Mouse (Mus musculus): ENCODE measurements at regions not wholly inside any gene's neighbourhood (a gene's known extent, or its start where the extent isn't known, plus 50 kb on each side); places are given as distances from the start of the nearest gene placed in this dataset.
"Not testable (repeated sequence)": the region's sequence is repeated elsewhere in the genome, so short reads cannot be mapped to it uniquely, and the experiment has no call there.

DNA sequence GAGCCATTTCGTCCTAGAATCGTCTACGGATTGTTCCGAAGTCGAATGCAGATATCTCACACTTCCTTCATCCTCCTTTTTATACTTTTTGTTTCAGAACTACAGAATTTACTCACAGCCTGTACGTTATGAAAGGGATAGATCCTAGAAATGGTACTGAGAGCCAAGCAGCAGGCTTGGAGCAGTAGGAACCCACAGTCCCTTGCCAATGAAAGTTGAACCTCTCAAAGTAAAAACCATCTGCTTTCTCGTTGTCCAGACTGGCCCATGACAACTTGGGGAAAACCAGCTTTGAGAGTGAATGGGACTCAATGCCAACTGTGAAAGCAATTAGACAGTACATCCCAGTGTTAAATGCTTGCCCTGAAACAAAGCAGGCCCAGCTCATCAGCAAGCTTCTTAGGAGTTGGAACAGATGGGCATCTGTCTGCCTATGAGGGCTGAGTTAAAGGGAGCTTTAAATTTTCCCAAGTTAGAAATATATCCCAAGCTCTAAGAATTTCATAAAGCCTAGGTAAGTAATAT lies 279.9 kb upstream of the Sfrp2 start:
- no peak overlapping the region for H3K4me3 ChIP-seq (ENCODE audit: insufficient read depth, low read length)
- no peak overlapping the region for H3K27ac ChIP-seq (ENCODE audit: insufficient read depth, low read length)
- TF ChIP-seq CTCF (IDR thresholded peaks at IDR 0.05; ENCODE audit: extremely low read depth, insufficient read depth, low read length) (no peak), POLR2A (IDR thresholded peaks at IDR 0.05; ENCODE audit: extremely low read depth, insufficient read depth, low read length) (no peak)
- no peaks in the 10 kb centered on the region for H3K4me1 ChIP-seq (ENCODE audit: control insufficient read depth, insufficient read depth, low read length)

DNA sequence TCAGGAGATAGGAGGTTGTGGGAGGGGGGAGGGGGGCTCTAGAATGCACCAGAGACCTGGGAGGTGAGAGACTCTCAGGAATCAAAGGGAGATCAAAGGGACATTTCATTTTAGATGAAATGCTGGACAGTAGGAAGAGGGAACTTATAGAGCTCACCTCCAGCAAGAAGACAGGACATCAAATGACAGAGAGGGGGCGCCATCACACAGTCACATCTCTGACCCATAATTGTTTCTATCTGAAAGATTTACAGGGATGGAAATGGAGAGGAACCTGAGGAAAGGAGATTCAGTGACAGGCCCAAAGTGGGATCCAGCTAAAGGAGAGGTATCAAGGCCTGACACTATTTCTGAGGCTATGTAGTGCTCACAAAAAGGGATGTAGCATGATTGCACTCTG lies 270.5 kb upstream of the Sfrp2 start:
- Histone ChIP-seq H3K4me1 (ENCODE audit: control insufficient read depth, insufficient read depth, low read length) (no peaks in the 10 kb centered on the region), H3K4me3 (ENCODE audit: insufficient read depth, low read length) (no peak overlapping the region), H3K27ac (ENCODE audit: insufficient read depth, low read length) (no peak overlapping the region)
- TF ChIP-seq POLR2A (IDR thresholded peaks at IDR 0.05; ENCODE audit: extremely low read depth, insufficient read depth, low read length) (no peak), CTCF (IDR thresholded peaks at IDR 0.05; ENCODE audit: extremely low read depth, insufficient read depth, low read length) (peak; percentile 9; the same call in 1 of the 2 replicates)

GRCm38 (mm10) chr3:83503901-83504300 lies 262.2 kb upstream of the Sfrp2 start:
- TF ChIP-seq CTCF (IDR thresholded peaks at IDR 0.05; ENCODE audit: extremely low read depth, insufficient read depth, low read length) (no peak), POLR2A (IDR thresholded peaks at IDR 0.05; ENCODE audit: extremely low read depth, insufficient read depth, low read length) (no peak)
- no peaks in the 10 kb centered on the region for H3K4me1 ChIP-seq (ENCODE audit: control insufficient read depth, insufficient read depth, low read length)
- no peak overlapping the region for H3K27ac ChIP-seq (ENCODE audit: insufficient read depth, low read length)
- H3K4me3 ChIP-seq (ENCODE audit: insufficient read depth, low read length) = no peak overlapping the region

DNA sequence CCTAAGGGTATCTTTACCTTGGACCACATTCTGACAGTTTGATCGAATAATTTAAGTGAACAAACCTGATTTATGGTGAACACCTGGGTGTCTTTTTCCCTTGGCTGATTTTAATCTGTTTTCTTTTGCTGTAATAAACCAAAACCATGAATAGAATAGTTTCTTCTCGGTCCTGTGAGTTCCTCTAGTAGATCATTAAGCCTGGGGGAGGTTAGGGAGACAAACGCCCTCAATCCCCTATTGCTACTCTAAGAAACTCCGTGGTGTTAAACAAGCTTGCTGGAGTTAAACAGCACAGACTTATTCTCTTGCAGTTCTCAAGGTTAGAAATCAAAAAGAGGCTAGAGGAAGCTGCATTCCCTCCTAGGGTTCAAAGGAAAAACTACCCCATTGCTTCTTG lies 249.5 kb upstream of the Sfrp2 start:
- no peaks in the 10 kb centered on the region for H3K4me1 ChIP-seq (ENCODE audit: control insufficient read depth, insufficient read depth, low read length)
- no peak overlapping the region for H3K4me3 ChIP-seq (ENCODE audit: insufficient read depth, low read length)
- H3K27ac ChIP-seq (ENCODE audit: insufficient read depth, low read length) = no peak overlapping the region
- no peak for TF ChIP-seq POLR2A (IDR thresholded peaks at IDR 0.05; ENCODE audit: extremely low read depth, insufficient read depth, low read length)
- TF ChIP-seq CTCF (IDR thresholded peaks at IDR 0.05; ENCODE audit: extremely low read depth, insufficient read depth, low read length) = no peak

GRCm38 (mm10) chr3:83517914-83518635 lies 248.0 kb upstream of the Sfrp2 start:
- TF ChIP-seq POLR2A (IDR thresholded peaks at IDR 0.05; ENCODE audit: extremely low read depth, insufficient read depth, low read length) = no peak
- TF ChIP-seq CTCF (IDR thresholded peaks at IDR 0.05; ENCODE audit: extremely low read depth, insufficient read depth, low read length) = no peak
- Histone ChIP-seq H3K4me1 (ENCODE audit: control insufficient read depth, insufficient read depth, low read length) (no peaks in the 10 kb centered on the region), H3K27ac (ENCODE audit: insufficient read depth, low read length) (no peak overlapping the region), H3K4me3 (ENCODE audit: insufficient read depth, low read length) (no peak overlapping the region)

DNA sequence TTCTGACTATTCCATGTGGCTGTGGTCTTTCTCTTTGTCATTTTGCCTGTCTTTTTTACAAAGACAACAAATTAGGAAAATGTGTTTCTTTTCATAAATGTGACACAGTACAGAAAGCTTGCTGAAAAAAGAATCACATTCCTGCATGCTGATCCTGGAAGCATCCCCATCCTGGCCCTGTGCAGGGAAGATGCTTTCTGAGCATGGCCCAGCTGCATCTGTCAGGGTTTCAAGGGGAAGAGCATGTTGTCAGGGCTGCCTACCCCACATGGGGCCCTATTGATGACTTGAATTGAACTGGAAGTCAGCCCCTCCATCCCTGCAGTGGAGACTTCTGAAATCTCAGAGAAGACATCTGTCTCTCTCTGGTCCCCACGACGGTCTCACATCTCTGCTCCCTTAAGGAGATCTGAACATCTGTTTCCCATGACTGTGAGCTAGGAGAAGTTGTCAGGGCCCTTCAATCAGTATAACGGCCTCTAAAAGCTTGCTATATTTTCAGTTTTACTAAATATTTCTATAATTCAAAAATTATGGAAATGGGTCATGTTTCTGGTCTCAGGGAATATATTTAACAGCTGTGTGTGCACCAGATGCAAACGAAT lies 235.8 kb upstream of the Sfrp2 start:
- Histone ChIP-seq H3K27ac (ENCODE audit: insufficient read depth, low read length) (no peak overlapping the region), H3K4me3 (ENCODE audit: insufficient read depth, low read length) (no peak overlapping the region), H3K4me1 (ENCODE audit: control insufficient read depth, insufficient read depth, low read length) (no peaks in the 10 kb centered on the region)
- TF ChIP-seq POLR2A (IDR thresholded peaks at IDR 0.05; ENCODE audit: extremely low read depth, insufficient read depth, low read length) = no peak

DNA sequence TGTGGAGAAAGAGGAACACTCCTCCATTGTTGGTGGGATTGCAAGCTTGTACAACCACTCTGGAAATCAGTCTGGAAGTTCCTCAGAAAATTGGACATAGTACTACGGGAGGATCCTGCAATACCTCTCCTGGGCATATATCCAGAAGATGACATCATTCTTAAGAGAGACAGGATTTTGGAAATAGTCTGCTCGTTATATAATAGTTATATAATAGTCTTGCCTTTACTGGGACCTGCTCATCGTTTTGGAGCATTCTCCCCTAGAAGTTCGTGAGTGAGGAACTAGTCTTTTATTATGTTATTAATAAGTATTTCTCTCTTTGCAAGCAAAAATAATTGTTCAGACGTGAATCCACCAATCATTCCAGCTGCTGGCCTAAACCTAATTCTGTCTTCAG lies 229.5 kb upstream of the Sfrp2 start:
- H3K27ac ChIP-seq (ENCODE audit: insufficient read depth, low read length); H3K4me3 ChIP-seq (ENCODE audit: insufficient read depth, low read length); H3K4me1 ChIP-seq (ENCODE audit: control insufficient read depth, insufficient read depth, low read length): not testable (repeated sequence)

DNA sequence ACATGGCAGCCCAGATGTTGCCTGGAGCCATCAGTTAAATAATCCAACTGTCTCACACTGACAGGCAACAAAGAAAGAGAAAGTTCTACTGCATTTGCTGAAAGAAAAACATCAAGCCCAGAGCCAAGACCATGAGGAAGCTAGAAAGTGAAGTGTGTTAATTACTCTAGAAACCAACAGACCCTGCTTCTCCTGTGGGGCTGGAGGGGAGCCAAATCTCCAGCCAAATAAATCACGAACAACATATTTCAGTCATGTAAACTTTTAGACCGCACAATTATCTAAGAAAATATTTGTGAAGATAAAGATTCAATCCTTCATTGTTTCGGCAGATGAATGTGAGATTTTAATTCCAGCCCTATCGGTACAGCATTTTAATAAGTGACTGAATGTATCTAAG lies 228.9 kb upstream of the Sfrp2 start:
- no peak for TF ChIP-seq POLR2A (IDR thresholded peaks at IDR 0.05; ENCODE audit: extremely low read depth, insufficient read depth, low read length)
- no peak for TF ChIP-seq CTCF (IDR thresholded peaks at IDR 0.05; ENCODE audit: extremely low read depth, insufficient read depth, low read length)
- Histone ChIP-seq H3K4me1 (ENCODE audit: control insufficient read depth, insufficient read depth, low read length) (no peaks in the 10 kb centered on the region), H3K4me3 (ENCODE audit: insufficient read depth, low read length) (no peak overlapping the region), H3K27ac (ENCODE audit: insufficient read depth, low read length) (no peak overlapping the region)

- Histone ChIP-seq H3K27ac (ENCODE audit: insufficient read depth, low read length) (no peak overlapping the region), H3K4me3 (ENCODE audit: insufficient read depth, low read length) (no peak overlapping the region), H3K4me1 (ENCODE audit: control insufficient read depth, insufficient read depth, low read length) (no peaks in the 10 kb centered on the region)
- no peak for TF ChIP-seq POLR2A (IDR thresholded peaks at IDR 0.05; ENCODE audit: extremely low read depth, insufficient read depth, low read length)
- TF ChIP-seq CTCF (IDR thresholded peaks at IDR 0.05; ENCODE audit: extremely low read depth, insufficient read depth, low read length) = no peak
These were observed 228.4 kb upstream of the Sfrp2 start for GRCm38 (mm10) chr3:83537711-83538110.

DNA sequence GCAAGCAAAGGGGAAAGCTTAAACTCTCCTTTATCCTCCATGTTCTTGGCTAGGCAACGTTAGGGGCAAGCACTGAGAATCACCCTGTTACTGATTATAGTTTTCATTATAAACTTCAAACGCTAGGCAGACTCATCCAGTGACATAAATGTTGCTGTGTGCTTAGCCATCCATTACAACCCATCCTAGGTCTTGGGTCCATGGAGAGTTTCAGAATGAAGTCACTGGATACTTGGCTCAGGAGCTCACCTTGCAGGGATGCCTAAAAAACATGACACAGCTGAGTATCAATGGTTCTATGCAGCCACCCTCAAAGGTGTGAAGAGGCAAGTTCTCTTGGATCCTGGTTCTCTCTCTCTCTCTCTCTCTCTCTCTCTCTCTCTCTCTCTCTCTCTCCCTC lies 227.2 kb upstream of the Sfrp2 start:
- H3K4me1 ChIP-seq (ENCODE audit: control insufficient read depth, insufficient read depth, low read length) = no peaks in the 10 kb centered on the region
- no peak overlapping the region for H3K27ac ChIP-seq (ENCODE audit: insufficient read depth, low read length)
- H3K4me3 ChIP-seq (ENCODE audit: insufficient read depth, low read length) = no peak overlapping the region
- TF ChIP-seq POLR2A (IDR thresholded peaks at IDR 0.05; ENCODE audit: extremely low read depth, insufficient read depth, low read length) = no peak
- no peak for TF ChIP-seq CTCF (IDR thresholded peaks at IDR 0.05; ENCODE audit: extremely low read depth, insufficient read depth, low read length)
